Mouse (Mus musculus): ENCODE results near the gene Pdzd7.

Gene Pdzd7

DNA sequence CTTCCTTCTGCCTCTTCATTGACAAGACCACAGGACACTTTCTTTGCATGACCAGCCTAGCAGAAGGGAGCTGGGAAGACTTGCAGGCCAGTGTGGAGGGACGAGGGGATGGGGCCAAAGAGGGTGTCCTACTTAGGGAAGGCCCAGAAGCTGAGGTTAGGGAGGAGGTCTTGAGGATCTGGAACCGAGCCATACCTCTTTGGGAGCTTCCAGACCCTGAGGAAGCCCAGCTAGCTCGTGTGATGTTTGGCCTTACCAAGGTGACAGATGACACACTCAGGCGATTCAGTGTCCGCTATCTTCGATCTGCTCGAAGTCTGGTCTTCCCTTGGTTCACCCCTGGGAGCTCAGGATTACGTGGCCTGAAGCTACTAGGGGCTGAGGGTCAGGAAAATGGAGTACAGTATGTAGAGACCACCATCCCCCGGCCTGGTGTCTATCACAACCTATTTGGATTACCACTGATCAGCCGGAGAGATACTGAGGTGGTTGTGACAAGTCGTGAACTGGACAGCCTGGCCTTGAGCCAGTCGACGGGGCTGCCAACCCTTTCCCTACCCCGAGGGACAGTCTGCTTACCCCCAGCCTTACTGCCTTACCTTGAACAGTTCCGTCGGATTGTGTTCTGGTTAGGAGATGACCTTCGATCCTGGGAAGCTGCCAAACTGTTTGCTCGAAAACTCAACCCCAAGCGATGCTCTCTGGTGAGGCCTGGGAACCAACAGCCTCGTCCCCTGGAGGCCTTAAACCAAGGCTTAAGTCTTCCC lies 37.9 kb downstream of the Pdzd7 start:
- DNase-seq: peak; percentile 74

DNA sequence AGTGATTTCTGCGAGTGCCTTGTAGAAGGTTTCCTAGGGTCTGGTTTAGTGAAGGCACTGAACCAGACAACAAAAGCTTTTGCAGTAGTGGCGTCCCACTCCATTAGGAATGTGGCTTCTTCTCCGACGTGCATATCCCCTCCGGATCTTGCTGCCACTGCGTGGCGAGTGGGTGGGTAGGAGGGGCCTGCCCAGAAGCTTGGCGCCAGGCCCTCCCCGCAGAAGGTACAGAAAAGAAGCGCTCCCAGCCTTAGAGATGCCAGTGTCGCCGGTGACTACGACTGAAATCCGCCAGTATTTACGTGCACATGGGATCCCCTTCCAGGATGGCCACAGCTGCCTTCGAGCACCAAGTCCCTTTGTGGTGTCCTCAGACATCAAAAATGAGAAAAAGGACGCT lies 38.5 kb downstream of the Pdzd7 start:
- DNase-seq: no peak

DNA sequence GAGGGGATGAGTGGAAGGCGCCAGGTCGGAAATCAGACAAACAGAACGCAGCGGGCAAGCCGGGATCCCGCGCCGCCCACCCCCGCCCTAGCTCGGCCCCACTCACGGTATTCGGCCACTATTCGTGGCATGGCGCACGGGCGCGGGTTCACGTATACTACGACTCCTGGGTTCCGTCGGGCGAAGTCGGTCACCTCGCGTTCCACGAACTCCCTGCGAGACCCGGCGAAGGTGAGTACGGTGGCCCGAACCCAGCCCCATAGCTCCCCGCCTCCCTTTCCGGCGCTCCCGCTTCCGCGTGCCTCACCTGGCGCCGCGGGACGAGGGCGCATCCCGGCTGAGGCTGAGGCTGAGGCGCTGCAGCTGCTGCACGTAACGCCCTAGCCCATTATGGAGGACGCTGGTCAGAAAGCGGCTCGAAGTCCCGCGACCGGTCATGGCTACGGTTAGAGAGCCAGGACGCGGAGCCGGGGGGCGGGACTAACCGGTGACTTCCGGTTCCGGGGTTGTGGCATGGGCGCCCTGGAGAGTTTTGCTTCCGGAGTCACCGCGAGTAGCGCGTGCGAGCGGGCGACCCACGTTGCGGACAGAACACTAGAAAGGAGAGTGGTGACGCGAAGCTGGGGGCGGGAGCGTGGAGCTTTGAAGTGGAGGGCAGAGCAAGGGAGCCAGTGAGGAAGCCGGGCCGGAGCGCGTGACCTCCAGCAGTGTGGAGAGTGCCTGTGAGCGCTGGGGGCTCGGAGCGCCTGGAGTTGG lies 39.4 kb downstream of the Pdzd7 start, which contains the start of gene Mrpl43:
Gene Mrpl43, minus strand, starts transcription at position 486 of the 756 bp plus-strand sequence.
- peak; percentile 98 for DNase-seq

DNA sequence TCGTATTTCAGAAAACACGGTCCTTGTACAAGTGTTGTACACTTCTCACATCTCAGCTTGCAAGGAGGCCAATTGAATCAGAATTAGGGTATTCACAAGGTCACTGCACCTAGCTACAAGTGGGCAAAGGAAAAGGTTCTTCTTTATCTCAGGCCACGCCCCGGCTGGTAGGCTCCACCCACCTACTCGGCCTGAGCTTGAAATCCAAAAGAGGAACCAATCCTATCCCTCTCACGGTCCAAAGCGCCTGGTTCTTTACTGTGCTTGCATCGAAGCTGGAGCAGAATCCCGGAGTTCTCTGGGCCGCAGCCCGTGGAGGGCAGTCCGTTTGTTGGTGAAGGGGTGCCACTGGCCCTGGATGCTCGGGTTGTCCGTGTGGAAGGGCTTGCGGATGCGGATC lies 40.1 kb downstream of the Pdzd7 start, which contains the start of gene Twnk:
Gene Twnk, plus strand, starts transcription at position 220 of the 400 bp plus-strand sequence.
- DNase-seq: peak; percentile 80

DNA sequence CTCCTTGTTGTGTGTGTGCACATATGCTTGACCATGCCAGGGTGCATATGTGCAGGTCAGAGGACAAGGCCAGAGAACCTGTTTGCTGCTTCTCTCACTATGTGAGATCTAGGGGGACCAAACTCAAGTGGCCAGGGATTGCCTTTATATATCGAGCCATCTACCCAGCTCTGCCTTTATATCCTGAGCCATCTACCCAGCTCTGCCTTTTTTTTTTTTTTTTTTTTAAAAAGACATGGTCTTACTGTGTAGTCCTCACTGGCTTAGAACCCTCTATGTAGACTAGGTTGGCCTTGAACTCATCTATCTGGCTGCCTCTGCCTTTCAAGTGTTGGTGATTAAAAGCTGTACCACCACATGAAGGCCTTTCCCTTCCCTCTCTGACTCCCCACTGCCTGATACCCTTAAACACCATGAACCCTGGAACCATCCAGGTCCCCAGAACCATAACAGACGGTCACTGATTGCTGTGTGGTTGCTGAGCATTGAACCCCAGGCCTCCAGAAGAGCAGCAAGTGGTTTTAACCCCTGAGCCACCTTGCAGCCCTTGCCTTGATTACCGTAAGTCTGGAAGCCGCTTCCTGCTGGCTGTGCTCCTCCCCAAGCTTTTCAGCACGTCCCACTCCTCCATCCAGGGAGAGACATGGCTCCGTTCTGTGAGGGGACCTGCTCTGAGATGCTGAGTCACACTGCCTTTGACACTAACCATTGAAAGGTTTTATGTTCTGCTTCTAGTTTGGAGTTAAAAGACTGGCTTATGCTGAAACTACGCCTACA lies 41.6 kb downstream of the Pdzd7 start:
- no peak for DNase-seq

DNA sequence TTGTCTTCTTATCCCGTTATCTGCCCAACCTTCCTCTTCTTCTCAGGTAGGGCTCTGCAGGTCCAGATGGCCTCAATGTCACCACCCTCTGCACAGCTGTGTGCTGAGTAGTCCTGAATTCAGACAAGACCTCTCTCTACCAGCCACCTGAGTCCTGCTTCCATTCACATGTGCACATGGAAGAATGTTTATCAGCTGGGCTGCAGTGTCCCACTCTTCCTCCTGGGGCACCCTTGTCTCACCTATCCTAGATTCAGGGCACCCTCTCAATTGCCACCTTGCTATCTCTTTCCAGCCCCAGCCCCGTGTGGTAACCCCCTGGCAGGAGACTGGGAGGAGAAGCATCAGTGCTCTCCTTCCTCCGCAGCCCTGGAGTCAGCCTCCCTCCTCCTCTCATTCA lies 43.2 kb downstream of the Pdzd7 start:
- no peak for DNase-seq

DNA sequence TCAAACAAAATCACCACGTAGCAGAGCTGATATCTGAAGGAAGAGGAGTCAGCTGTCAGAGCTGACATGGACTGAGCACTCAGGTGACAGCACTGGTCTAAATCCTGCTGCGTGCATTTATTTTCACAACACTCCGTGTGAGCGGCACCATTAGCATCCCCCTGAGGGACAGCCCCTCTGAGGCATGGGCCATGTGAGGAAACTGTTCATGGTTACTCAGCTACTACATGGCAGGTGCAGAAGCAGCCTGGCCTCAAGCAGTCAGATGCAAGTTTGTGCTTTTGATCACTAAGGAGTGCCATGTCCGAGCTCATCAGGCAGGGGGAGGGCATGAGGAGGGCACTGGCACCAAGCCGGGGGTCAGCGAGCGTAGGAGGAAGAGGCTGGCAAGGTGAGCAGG lies 45.9 kb downstream of the Pdzd7 start:
- no peak for DNase-seq

DNA sequence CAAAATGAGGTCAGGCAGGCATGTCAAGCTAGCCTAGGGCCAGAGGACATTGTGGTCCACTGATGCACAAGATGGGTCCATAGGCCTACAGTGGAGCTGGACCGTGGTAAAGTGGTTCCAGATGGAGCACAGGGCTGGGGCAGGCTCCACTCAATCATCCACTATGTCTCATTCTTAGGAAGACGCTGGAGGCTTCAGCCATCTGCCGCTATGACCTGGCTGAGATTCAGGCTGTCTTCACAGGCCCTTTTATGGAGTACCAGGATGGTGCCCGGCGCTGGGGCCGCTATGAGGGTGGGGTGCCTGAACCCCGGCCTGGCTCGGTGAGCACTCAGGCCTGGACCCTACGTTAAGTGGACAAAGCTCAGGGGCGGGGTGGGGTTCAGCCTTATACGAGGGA lies 47.7 kb downstream of the Pdzd7 start:
- no peak for DNase-seq

DNA sequence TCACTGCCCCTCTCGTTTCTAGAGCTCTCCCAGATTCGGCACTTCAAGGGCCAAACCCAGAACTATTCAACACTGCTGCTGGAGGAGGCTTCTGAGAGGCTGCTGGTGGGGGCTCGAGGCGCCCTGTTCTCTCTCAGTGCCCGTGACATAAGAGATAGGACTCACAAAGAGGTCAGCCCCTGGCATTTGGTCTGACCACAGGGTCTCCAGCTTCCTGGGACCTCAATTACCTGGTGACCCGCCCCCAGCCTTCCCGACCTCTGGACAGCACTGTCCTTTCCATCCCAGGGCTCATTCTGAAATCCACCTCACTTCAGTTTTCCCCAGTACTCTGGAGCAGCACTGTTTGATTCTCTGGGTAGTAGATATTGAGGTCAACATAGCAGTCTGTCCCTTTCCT lies 52.8 kb downstream of the Pdzd7 start:
- DNase-seq: no peak

DNA sequence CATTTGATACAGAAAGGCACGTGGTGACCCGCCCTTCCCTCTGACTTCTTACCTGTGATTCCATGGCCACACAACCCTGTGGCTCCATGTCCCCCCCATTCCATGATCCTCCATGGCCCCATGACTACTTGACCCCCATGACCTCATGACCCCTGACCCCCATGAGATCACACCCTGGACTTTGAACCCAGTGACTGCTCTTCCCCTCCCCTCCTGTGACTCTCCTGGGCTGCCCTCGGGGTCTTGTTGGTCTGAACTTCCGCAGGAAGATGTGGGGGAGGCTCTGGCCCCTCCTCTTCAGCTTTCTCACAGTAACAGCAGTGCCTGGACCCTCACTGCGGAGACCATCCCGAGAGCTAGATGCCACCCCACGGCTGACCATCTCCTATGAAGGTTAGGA lies 53.3 kb downstream of the Pdzd7 start:
- no peak for DNase-seq

DNA sequence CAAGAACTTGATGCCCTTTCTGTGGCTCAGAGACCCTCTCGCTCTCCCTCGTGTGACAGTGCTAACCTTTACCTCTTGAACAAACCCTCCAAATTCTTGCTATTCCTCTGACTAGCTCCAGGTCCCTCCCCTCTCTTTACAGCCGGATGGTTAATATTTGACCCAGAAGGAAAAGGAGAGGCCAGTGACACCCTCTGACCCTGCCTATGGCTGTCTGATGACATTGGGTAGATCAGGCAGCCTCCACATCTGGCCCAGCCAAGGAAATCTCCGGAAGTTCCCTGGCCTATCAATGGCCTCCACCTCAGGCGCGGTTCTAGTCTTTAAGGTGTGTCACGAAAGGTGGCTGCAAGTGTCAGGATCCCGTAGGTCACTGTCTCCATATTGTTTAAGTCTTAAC lies 54.5 kb downstream of the Pdzd7 start:
- peak; percentile 29 for DNase-seq

DNA sequence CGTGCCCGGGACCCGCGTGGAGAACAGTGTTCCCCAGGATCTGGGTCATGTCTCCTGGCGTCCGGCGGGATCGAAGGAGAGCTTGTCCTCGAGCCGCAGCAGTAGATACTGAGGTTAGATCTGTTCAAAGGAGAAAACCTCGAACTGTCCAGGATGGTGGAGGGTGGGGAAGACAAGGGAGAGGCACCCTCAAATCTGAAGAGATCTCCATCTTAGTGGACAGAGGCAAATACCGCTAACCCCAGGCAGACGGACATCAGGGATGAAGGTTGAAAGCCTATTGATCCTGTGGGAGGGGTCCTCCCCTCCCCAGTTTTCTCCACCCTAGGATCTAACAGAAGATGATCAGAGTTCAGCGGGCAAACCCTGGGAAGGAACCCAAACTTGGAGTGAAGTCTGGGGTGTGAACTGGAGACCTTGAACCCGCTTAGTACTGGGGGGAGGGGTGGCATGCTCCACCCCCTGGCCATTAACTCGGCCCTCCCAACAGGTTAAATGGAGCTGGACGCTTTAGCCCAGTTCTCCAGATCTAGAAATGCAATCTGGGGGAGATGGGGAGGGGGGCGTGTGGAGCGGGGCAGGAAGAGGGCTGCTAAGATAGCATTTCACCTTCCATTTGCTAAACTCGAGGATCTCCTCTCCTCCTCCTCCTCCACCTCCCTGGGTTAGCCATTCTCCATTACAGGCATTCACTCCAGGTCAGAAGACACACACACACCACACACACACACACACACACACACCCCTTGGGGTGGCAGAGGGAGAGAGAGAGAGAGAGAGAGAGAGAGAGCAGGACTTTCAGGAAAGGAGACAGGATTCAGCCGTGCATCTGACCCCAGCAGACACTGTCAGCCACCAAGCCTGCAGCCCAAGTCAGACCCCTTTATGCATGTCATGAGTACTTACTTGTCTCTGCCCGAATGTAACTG lies 55.7 kb downstream of the Pdzd7 start:
- peak; percentile 77 for DNase-seq

DNA sequence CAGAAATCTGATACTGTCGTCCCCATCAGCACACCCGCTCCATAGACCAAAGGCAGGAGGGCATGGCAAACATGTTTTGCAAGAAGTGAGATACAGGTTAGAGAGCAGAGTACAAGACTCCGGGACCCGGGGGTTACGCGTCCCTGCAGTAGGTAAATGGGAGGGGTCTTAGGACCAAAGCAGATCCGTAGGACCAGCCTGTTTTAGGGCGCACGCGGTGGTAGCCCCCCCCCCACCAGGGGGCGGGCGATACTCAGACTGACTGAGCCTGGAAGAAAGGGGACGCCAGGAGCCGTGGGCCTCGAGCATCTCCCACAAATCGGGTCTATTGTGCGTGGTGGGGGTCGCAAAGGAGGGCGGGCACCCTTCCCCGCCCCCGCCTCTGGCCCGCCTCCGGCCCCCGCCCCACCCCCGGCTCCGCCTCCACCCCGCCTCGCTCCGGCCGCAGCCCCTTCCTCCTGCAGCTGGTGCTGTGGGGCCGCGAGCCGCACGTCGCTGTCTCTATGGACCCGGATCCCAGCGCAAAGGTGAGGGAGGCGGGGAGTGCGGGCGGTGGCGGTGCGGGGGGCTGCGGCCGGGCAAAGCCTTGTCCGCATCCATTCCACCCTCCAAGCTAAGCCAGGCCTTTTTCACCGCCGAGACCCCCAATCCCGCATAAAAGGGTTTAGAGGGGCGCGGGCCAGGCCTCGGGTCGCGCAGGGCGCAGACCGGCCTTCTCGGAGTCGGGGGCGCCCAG lies 56.5 kb downstream of the Pdzd7 start, which contains the start of gene Sema4g:
Gene Sema4g, plus strand, starts transcription at position 271 of the 736 bp plus-strand sequence.
- DNase-seq: peak; percentile 48

DNA sequence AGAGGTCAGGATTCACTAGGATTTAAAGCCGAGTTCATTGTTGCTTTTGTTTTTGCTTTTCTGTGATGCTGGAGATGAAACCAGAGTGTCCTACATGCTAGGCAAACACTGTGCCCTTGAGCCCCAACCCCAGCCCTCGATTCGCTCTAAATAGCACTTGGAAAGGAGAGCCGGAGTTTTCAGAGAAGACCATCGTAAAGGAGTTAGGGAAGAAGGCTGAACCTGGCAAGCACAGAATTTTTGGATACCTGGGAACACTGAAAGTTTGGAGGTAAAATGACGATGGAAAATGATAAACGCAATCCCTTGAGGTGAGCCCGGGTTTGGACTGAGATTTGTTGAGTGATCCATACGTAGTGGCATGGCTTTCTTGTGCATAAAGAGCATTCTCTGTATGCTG lies 57.2 kb downstream of the Pdzd7 start:
- no peak for DNase-seq

DNA sequence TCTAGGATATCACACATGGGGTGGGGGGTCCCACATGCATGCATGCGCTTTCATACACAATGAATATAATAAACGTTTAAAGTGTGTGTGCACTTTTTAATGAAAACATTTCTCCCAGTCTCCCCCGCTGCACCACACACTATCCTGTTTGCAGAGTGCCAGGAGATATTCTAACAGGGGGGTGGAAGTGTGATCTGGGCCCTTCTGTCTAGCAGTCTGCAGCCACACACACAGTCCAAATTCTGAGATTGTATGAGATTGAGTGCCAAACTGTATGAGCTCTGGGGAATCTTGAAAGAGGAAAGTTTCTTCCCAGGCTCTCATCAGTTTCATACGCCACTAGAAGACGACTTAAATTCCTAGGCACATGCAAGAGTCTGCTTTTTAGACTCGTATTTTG lies 57.7 kb downstream of the Pdzd7 start:
- no peak for DNase-seq

DNA sequence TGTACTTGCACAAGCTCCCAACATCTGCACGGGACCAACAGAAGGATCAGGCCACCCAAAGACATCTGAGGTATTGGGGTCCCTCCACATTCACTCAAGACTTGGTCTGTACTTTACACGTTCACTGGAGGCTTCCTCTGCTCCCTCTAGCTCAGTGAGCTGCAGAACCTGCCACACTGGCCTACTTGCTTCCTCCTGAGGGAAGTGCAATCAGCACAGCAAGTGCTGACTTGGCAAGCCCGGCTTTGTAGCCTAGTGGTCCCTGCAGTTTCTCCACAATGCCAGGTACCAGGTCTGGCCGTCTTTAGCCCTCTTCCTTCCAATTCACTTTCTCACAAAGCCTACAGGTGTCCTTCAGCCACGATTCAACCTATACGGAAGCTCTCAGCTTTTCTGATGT lies 58.5 kb downstream of the Pdzd7 start:
- no peak for DNase-seq

DNA sequence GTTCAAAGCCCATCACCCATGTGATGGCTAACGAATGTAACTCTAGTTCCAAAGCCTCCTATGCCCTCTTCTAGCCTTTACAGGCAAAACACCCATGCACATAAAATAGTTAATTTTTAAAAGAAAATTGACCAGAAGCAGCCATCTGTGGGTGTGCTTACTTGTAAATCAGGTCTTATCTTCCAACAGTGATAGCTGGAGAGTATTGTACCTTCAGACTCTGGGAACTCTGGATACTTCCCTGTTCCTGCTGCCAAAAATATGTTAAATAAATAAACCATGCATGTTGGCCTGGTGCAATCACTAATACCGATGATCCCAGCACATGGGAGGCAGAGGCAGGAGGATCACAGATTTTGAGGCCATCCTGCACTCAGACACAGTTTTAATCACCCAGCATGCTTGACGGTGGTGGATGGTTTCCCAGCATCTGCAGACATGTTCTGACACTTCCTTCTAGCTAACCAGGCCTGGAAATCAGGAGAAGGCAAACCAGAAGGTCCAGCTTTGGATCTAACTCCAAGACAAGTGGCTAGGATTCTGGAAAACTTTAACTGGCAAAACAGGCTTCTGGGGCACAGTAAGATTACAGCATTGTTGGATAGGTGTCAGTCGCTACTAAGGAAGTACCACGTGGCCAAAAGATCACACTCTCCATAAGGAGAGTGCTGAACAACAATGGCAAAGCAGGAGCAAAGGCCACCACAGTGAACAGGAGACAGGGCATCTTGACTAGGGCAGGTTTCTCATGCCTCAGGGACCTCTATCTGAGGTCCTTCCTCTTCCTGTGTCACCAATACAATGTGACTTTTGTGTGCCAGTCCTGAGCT lies 60.1 kb downstream of the Pdzd7 start:
- DNase-seq: no peak

DNA sequence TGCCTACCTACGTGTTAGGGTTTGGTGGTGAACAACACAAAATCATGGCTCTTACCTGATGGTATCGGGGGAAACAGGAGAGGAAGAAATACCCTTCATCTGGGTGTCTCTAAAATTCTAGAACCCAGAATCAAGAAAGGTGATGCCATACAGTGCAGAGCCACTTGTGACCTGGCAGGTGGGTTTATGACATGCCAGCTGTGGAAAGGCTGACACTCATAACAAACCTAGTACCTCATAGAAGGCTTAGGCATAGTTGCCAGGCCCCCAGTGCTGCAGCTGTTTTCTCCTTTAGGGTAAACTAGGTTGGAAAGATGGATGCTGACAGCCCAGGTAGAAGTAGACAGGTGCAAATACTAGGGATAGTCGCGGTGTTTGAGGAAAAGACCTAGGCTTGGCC lies 61.1 kb downstream of the Pdzd7 start:
- no peak for DNase-seq

DNA sequence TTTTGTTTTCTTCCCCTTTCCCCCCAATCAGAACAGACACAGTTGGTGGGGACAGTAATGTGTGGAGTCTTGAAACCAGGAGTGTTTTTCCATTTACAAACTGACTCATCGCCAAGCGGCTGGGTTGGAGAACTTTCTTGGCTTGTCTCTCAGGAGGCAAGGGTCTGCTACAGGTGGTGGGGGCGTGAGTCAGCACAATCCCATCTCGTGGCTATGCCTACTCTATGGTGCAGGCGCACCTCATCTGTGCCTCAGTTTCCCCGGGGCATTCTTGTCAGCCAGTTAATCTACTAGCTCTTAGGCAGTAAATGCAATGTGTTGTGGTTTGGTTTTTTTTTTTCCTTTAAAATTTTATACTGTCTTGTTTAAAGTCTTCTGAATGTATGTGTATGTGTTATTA lies 62.2 kb downstream of the Pdzd7 start:
- DNase-seq: no peak

DNA sequence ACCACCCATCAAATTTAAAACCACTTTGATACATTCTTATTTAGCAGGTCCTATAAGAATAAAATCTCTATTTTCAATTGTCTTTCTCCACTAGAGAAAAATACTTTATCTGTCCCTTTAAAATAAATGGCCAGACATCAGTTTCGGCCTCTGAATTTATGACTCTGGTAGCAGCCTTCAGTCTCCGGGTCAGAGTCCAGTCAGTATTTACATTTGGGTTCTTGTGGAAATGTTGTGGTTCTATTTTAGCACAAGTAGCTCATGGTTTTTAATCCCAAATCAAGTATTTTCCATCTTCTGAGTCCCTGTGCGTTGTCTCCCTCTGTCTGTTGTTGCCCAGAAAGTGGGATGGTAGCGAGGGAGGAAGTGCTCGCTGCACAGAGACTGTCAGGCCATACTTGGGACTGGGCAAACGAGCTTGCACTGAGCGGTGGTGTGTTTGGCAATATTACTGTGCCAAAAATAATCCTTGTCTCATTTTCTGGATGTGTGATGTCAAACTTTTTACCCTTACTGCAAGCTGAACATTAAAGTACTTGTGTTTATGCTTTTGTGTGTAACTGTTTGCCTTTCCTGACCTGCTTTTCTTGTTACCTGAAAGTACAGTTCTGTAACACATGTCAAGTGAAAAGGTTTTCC lies 62.9 kb downstream of the Pdzd7 start:
- DNase-seq: no peak
